Mouse (Mus musculus) thymus, postnatal 4 days (tissue): Measurements from ENCODE around the gene Gm38100.

ENCODE experiments used
- DNase-seq: peaks from one replicate; pipeline ENCODE4 v3.0.0; 2021

Gm38100 gene

GRCm38 (mm10) chr1:175920029-175920428, at the start of gene Gm38100:
Gm38100 (plus strand) TSS chr1:175920329.
- DNase-seq = no peak

GRCm38 (mm10) chr1:175870716-175871115, 49.4 kb upstream of the Gm38100 start:
- DNase-seq = no peak

GRCm38 (mm10) chr1:175872028-175872816, 47.9 kb upstream of the Gm38100 start:
- DNase-seq = no peak

GRCm38 (mm10) chr1:175880453-175881296, 39.5 kb upstream of the Gm38100 start, which contains the start of gene Exo1:
Exo1 (plus strand) TSS chr1:175880581.
- peak; percentile 93 for DNase-seq

GRCm38 (mm10) chr1:175883398-175883797, 36.7 kb upstream of the Gm38100 start:
- no peak for DNase-seq

GRCm38 (mm10) chr1:175893263-175893662, 26.9 kb upstream of the Gm38100 start:
- no peak for DNase-seq

- no peak for DNase-seq
These were observed 26.4 kb upstream of the Gm38100 start for GRCm38 (mm10) chr1:175893726-175894125.

GRCm38 (mm10) chr1:175911207-175911606, 8.9 kb upstream of the Gm38100 start:
- no peak for DNase-seq

- DNase-seq = no peak
These were observed 8.1 kb upstream of the Gm38100 start for GRCm38 (mm10) chr1:175912038-175912437.

GRCm38 (mm10) chr1:175913728-175914303, 6.3 kb upstream of the Gm38100 start:
- no peak for DNase-seq

GRCm38 (mm10) chr1:175921091-175921490, 962 bp downstream of the Gm38100 start:
- DNase-seq = no peak

- peak; percentile 81 for DNase-seq
These were observed 4.0 kb downstream of the Gm38100 start for GRCm38 (mm10) chr1:175923848-175924787.

GRCm38 (mm10) chr1:175931391-175931790, 11.3 kb downstream of the Gm38100 start:
- DNase-seq = no peak

- peak; percentile 47 for DNase-seq
These were observed 16.2 kb downstream of the Gm38100 start for GRCm38 (mm10) chr1:175936282-175936737.

GRCm38 (mm10) chr1:175938731-175939130, 18.6 kb downstream of the Gm38100 start:
- DNase-seq = no peak

GRCm38 (mm10) chr1:175943168-175943567, 23.0 kb downstream of the Gm38100 start:
- DNase-seq = no peak

GRCm38 (mm10) chr1:175946718-175947315, 26.7 kb downstream of the Gm38100 start:
- DNase-seq = no peak

GRCm38 (mm10) chr1:175950421-175950820, 30.3 kb downstream of the Gm38100 start:
- no peak for DNase-seq

- DNase-seq = no peak
These were observed 30.7 kb downstream of the Gm38100 start for GRCm38 (mm10) chr1:175950851-175951250.

GRCm38 (mm10) chr1:175961786-175962185, 41.7 kb downstream of the Gm38100 start:
- DNase-seq = no peak

GRCm38 (mm10) chr1:175967004-175967745, 47.0 kb downstream of the Gm38100 start:
- no peak for DNase-seq
